Mouse (Mus musculus) MEL (cell line): ENCODE data around the gene Xylb. TPM values are rescaled to one million over a fixed set of nuclear protein-coding genes. Genes with fewer than 3 reads are reported as not detected.

Experiments used
- DNase-seq: peaks from one replicate; pipeline ENCODE4 v3.0.0; 2011; ENCODE audit warnings: low read depth, low spot score
- H3K27ac ChIP-seq: 2 replicates; pipeline ENCODE4 v1.5.1; 2012; ENCODE audit warnings: low read depth, mild to moderate bottlenecking, control low read depth, low read length, moderate library complexity; ENCODE audit not compliant: control insufficient read depth
- H3K27me3 ChIP-seq, 2 experiments: fragments of 150-350 bp in 1 of 2; sonication (generic) in 1 of 2; 2 replicates each; pipeline ENCODE4 v1.6.1; 2012; ENCODE audit warnings: low read length in 2 of 2, mild to moderate bottlenecking in 2 of 2, improper control_type of control experiment in 1 of 2, moderate library complexity in 1 of 2; ENCODE audit not compliant: insufficient read depth in 2 of 2, control insufficient read depth in 1 of 2
- H3K36me3 ChIP-seq, 2 experiments: 2 replicates each; pipeline ENCODE4 v1.6.1; 2012 to 2014; ENCODE audit warnings: low read length in 2 of 2, improper control_type of control experiment in 1 of 2, inconsistent platforms in 1 of 2, mild to moderate bottlenecking in 1 of 2; ENCODE audit not compliant: insufficient read depth in 2 of 2, control insufficient read depth in 1 of 2
- H3K4me1 ChIP-seq, 2 experiments: fragments of 150-350 bp in 1 of 2; sonication (generic) in 1 of 2; 2 replicates each; pipeline ENCODE4 v1.6.1; 2012; ENCODE audit warnings: low read length in 2 of 2, improper control_type of control experiment in 1 of 2, mild to moderate bottlenecking in 1 of 2; ENCODE audit not compliant: insufficient read depth in 2 of 2, control insufficient read depth in 1 of 2
- H3K4me3 ChIP-seq, 2 experiments: fragments of 150-350 bp in 1 of 2; sonication (generic) in 1 of 2; 2 replicates each; pipeline ENCODE4 v1.5.1; 2012; ENCODE audit warnings: low read depth in 2 of 2, low read length in 2 of 2, mild to moderate bottlenecking in 2 of 2, moderate library complexity in 2 of 2, control low read depth in 1 of 2, improper control_type of control experiment in 1 of 2; ENCODE audit not compliant: control insufficient read depth in 1 of 2, insufficient read depth in 1 of 2
- H3K79me2 ChIP-seq: 2 replicates; pipeline ENCODE4 v1.6.1; 2012; ENCODE audit warnings: mild to moderate bottlenecking, low read length, moderate library complexity; ENCODE audit not compliant: control insufficient read depth, poor library complexity, insufficient read depth
- H3K9ac ChIP-seq: 2 replicates; pipeline ENCODE4 v1.6.1; 2012; ENCODE audit warnings: low read depth, mild to moderate bottlenecking, control low read depth, low read length, moderate library complexity; ENCODE audit not compliant: control insufficient read depth, poor library complexity, severe bottlenecking
- H3K9me3 ChIP-seq: fragments of 150-350 bp; sonication (generic); replicated peaks from 2 replicates; pipeline ENCODE4 v1.6.1; 2012; ENCODE audit warnings: mild to moderate bottlenecking, low read length, improper control_type of control experiment, moderate library complexity; ENCODE audit not compliant: insufficient read depth
- BHLHE40 ChIP-seq: IDR thresholded peaks from 2 replicates; pipeline ENCODE4 v1.6.1; 2012; ENCODE audit warnings: low read depth, mild to moderate bottlenecking, inconsistent platforms, low read length, improper control_type of control experiment, borderline replicate concordance
- CHD1 ChIP-seq: IDR thresholded peaks from 2 replicates; pipeline ENCODE4 v1.6.1; 2012; ENCODE audit warnings: low read depth, mild to moderate bottlenecking, inconsistent platforms, low read length, improper control_type of control experiment
- CHD2 ChIP-seq: IDR thresholded peaks from 2 replicates; pipeline ENCODE4 v1.6.1; 2011; ENCODE audit warnings: low read length, improper control_type of control experiment
- CTCF ChIP-seq, 3 experiments: IDR thresholded peaks in 2 of 3; conservative IDR thresholded peaks in 1 of 3; 2 replicates each; pipeline ENCODE4 v1.5.1; 2011 to 2012; ENCODE audit warnings: low read length in 3 of 3, low read depth in 2 of 3, mild to moderate bottlenecking in 2 of 3, improper control_type of control experiment in 1 of 3, inconsistent platforms in 1 of 3, mixed read lengths in 1 of 3, moderate library complexity in 1 of 3; ENCODE audit not compliant: control insufficient read depth in 1 of 3, insufficient read depth in 1 of 3, poor library complexity in 1 of 3, severe bottlenecking in 1 of 3
- E2F4 ChIP-seq: IDR thresholded peaks from 2 replicates; pipeline ENCODE4 v1.6.1; 2011; ENCODE audit warnings: low read depth, low read length, improper control_type of control experiment, borderline replicate concordance
- ELF1 ChIP-seq: IDR thresholded peaks from 2 replicates; pipeline ENCODE4 v1.6.1; 2014; ENCODE audit warnings: low read depth, mild to moderate bottlenecking, inconsistent platforms, low read length, improper control_type of control experiment, moderate library complexity
- ETS1 ChIP-seq: IDR thresholded peaks from 2 replicates; pipeline ENCODE4 v1.6.1; 2012; ENCODE audit warnings: low read depth, mild to moderate bottlenecking, inconsistent platforms, low read length, improper control_type of control experiment, moderate library complexity
- GABPA ChIP-seq: IDR thresholded peaks from 2 replicates; pipeline ENCODE4 v1.6.1; 2012; ENCODE audit warnings: low read depth, mild to moderate bottlenecking, inconsistent platforms, low read length, improper control_type of control experiment, moderate library complexity
- GATA1 ChIP-seq: IDR thresholded peaks from 2 replicates; pipeline ENCODE4 v1.6.1; 2011; ENCODE audit warnings: low read depth, low read length, improper control_type of control experiment
- KAT2A ChIP-seq: conservative IDR thresholded peaks from 2 replicates; pipeline ENCODE4 v1.6.1; 2012; ENCODE audit warnings: low read depth, low read length, improper control_type of control experiment, inconsistent platforms
- MAX ChIP-seq: IDR thresholded peaks from 2 replicates; pipeline ENCODE4 v1.6.1; 2011; ENCODE audit warnings: low read length, improper control_type of control experiment
- MAZ ChIP-seq: IDR thresholded peaks from 2 replicates; pipeline ENCODE4 v1.6.1; 2012; ENCODE audit warnings: low read depth, mild to moderate bottlenecking, inconsistent platforms, low read length, improper control_type of control experiment
- MEF2A ChIP-seq: IDR thresholded peaks from 2 replicates; pipeline ENCODE4 v1.6.1; 2014; ENCODE audit warnings: low read depth, mild to moderate bottlenecking, inconsistent platforms, low read length, improper control_type of control experiment; ENCODE audit not compliant: poor library complexity, insufficient replicate concordance, severe bottlenecking; ENCODE audit errors: extremely low read depth
- MXI1 ChIP-seq: IDR thresholded peaks from 2 replicates; pipeline ENCODE4 v1.6.1; 2011; ENCODE audit warnings: mild to moderate bottlenecking, low read depth, low read length, improper control_type of control experiment
- MYB ChIP-seq: IDR thresholded peaks from 2 replicates; pipeline ENCODE4 v1.6.1; 2011; ENCODE audit warnings: mild to moderate bottlenecking, low read depth, low read length, improper control_type of control experiment
- MYC ChIP-seq: IDR thresholded peaks from 2 replicates; pipeline ENCODE4 v1.6.1; 2011; ENCODE audit warnings: low read depth, mild to moderate bottlenecking, low read length, improper control_type of control experiment, moderate library complexity
- NRF1 ChIP-seq: IDR thresholded peaks from 2 replicates; pipeline ENCODE4 v1.6.1; 2014; ENCODE audit warnings: low read depth, mild to moderate bottlenecking, inconsistent platforms, low read length, improper control_type of control experiment, moderate library complexity; ENCODE audit not compliant: poor library complexity, insufficient read depth, severe bottlenecking
- POLR2A ChIP-seq, 2 experiments: IDR thresholded peaks; 2 replicates each; pipeline ENCODE4 v1.6.1; 2011 to 2012; ENCODE audit warnings: low read length in 2 of 2, mild to moderate bottlenecking in 2 of 2, control low read depth in 1 of 2, improper control_type of control experiment in 1 of 2, low read depth in 1 of 2, moderate library complexity in 1 of 2; ENCODE audit not compliant: control insufficient read depth in 1 of 2, insufficient read depth in 1 of 2, poor library complexity in 1 of 2
- POLR2AphosphoS2 ChIP-seq: IDR thresholded peaks from 2 replicates; pipeline ENCODE4 v1.6.1; 2011; ENCODE audit warnings: low read length, improper control_type of control experiment
- POLR2AphosphoS5 ChIP-seq: IDR thresholded peaks from 2 replicates; pipeline ENCODE4 v1.6.1; 2012; ENCODE audit warnings: low read depth, borderline replicate concordance, mild to moderate bottlenecking, inconsistent platforms, low read length, moderate library complexity, mixed read lengths
- RCOR1 ChIP-seq: IDR thresholded peaks from 2 replicates; pipeline ENCODE4 v1.6.1; 2012; ENCODE audit warnings: low read depth, mild to moderate bottlenecking, inconsistent platforms, low read length, improper control_type of control experiment
- SIN3A ChIP-seq: IDR thresholded peaks from 2 replicates; pipeline ENCODE4 v1.6.1; 2012; ENCODE audit warnings: low read length, improper control_type of control experiment, inconsistent platforms
- SMC3 ChIP-seq: IDR thresholded peaks from 2 replicates; pipeline ENCODE4 v1.6.1; 2011; ENCODE audit warnings: low read depth, low read length, improper control_type of control experiment
- TAL1 ChIP-seq: IDR thresholded peaks from 2 replicates; pipeline ENCODE4 v1.6.1; 2012; ENCODE audit warnings: mild to moderate bottlenecking, inconsistent platforms, low read length, moderate library complexity, mixed read lengths
- TBP ChIP-seq: IDR thresholded peaks from 2 replicates; pipeline ENCODE4 v1.8.0; 2011; ENCODE audit warnings: low read depth, low read length, improper control_type of control experiment
- TCF12 ChIP-seq: IDR thresholded peaks from 2 replicates; pipeline ENCODE4 v1.6.1; 2014; ENCODE audit warnings: low read depth, mild to moderate bottlenecking, inconsistent platforms, low read length, improper control_type of control experiment, moderate library complexity
- UBTF ChIP-seq: IDR thresholded peaks from 2 replicates; pipeline ENCODE4 v1.6.1; 2012; ENCODE audit warnings: low read depth, mild to moderate bottlenecking, inconsistent platforms, low read length, improper control_type of control experiment, moderate library complexity, borderline replicate concordance; ENCODE audit not compliant: insufficient read depth
- USF2 ChIP-seq, 2 experiments: IDR thresholded peaks; 2 replicates each; pipeline ENCODE4 v1.6.1; 2011 to 2012; ENCODE audit warnings: improper control_type of control experiment in 2 of 2, low read length in 2 of 2, borderline replicate concordance in 1 of 2, inconsistent platforms in 1 of 2, low read depth in 1 of 2, mild to moderate bottlenecking in 1 of 2; ENCODE audit not compliant: insufficient read depth in 1 of 2
- ZKSCAN1 ChIP-seq: IDR thresholded peaks from 2 replicates; pipeline ENCODE4 v1.6.1; 2012; ENCODE audit warnings: low read depth, mild to moderate bottlenecking, inconsistent platforms, low read length, improper control_type of control experiment, moderate library complexity
- ZMIZ1 ChIP-seq: IDR thresholded peaks from 2 replicates; pipeline ENCODE4 v1.6.1; 2012; ENCODE audit warnings: low read depth, mild to moderate bottlenecking, inconsistent platforms, low read length, improper control_type of control experiment, moderate library complexity
- ZNF384 ChIP-seq: IDR thresholded peaks from 2 replicates; pipeline ENCODE4 v1.6.1; 2012; ENCODE audit warnings: low read depth, mild to moderate bottlenecking, inconsistent platforms, low read length, improper control_type of control experiment
- polyA plus RNA-seq, 2 experiments: library from polyadenylated mRNA; stranded (reverse) in 1 of 2; unstranded in 1 of 2; fragments of >175 nt in 1 of 2; fragments of >200 nt in 1 of 2; gene quantifications; 2 replicates each; pipeline versions ENCODE4 v1.2.1 to v1.2.4; 2012; ENCODE audit warnings: low replicate concordance in 2 of 2, low read depth in 1 of 2; ENCODE audit not compliant: insufficient read length in 2 of 2, insufficient read depth in 1 of 2, missing spikeins in 1 of 2
- total RNA-seq: library from RNA; depleted of rRNA; stranded (reverse); fragments of 300-350 nt; gene quantifications from 2 replicates; pipeline ENCODE4 v1.2.3, GENCODE M21; 2012

The Xylb gene
- total and polyA plus RNA-seq, 3 experiments, result 3.8 to 12.9 TPM; not detected in 1

GRCm38 (mm10) chr9:119324130-119324529 lies 33.1 kb upstream of the Xylb start:
- Histone ChIP-seq H3K4me1 (peaks cover 11 to 20% of the 10 kb centered on the region in 2 experiments), H3K79me2 (peaks cover 33% of the 10 kb centered on the region), H3K9me3 (no peaks in the 10 kb centered on the region), H3K36me3 (peaks cover 0 to 26% of the 10 kb centered on the region in 2 experiments; a peak in 2 of 4 replicates), H3K27ac (no peak overlapping the region), H3K4me3 (peak overlapping the region in 1 of 2 experiments; percentile 76; a peak in 2 of 4 replicates), H3K27me3 (no peaks in the 10 kb centered on the region)
- DNase-seq, result no peak
- TF ChIP-seq SIN3A (no peak), ZNF384 (0 out of 2 replicates have a peak, but pooled peaks have one; percentile 56)
- TF ChIP-seq, all 39 proteins: peak for 1
- peak overlapping the region; percentile 39 for H3K9ac ChIP-seq

GRCm38 (mm10) chr9:119328488-119328887 lies 28.7 kb upstream of the Xylb start:
- H3K27me3 ChIP-seq, result no peaks in the 10 kb centered on the region
- H3K36me3 ChIP-seq, result peaks cover 0 to 23% of the 10 kb centered on the region in 2 experiments; a peak in 2 of 4 replicates
- H3K79me2 ChIP-seq, result no peaks in the 10 kb centered on the region
- no peak overlapping the region for H3K4me3 ChIP-seq
- H3K27ac ChIP-seq, result peak overlapping the region; percentile 46; the same call in 1 of the 2 replicates
- peak; percentile 86 for DNase-seq
- H3K9me3 ChIP-seq, result no peaks in the 10 kb centered on the region
- no peak overlapping the region for H3K9ac ChIP-seq
- peaks cover 15 to 26% of the 10 kb centered on the region in 2 experiments for H3K4me1 ChIP-seq
- TF ChIP-seq SIN3A (peak; percentile 93), POLR2AphosphoS2 (no peak), ETS1 (peak; percentile 96), POLR2A (IDR thresholded peaks at IDR 0.05; ENCODE audit: control insufficient read depth in 1 of 2, insufficient read depth in 1 of 2, low read depth in 1 of 2, low read length in 2 of 2, poor library complexity in 1 of 2) (no peak), GATA1 (peak; percentile 87), BHLHE40 (peak; percentile 93), ZMIZ1 (no peak), MAZ (peak; percentile 47; the same call in 1 of the 2 replicates), E2F4 (no peak), GABPA (no peak), CHD2 (no peak), NRF1 (no peak), CTCF (IDR thresholded peaks at IDR 0.05 in 2 of 3, conservative IDR thresholded peaks at IDR 0.05 in 1 of 3; ENCODE audit: control insufficient read depth in 1 of 3, insufficient read depth in 1 of 3, low read depth in 2 of 3, low read length in 3 of 3, poor library complexity in 1 of 3, severe bottlenecking in 1 of 3) (no peak), KAT2A (no peak), ZKSCAN1 (no peak), TAL1 (peak; percentile 82), USF2 (IDR thresholded peaks at IDR 0.05; ENCODE audit: borderline replicate concordance in 1 of 2, insufficient read depth in 1 of 2, low read depth in 1 of 2, low read length in 2 of 2) (no peak), MAX (peak; percentile 66; the same call in 1 of the 2 replicates), ELF1 (peak; percentile 29; the same call in 1 of the 2 replicates), TBP (no peak), MYC (peak; percentile 89), ZNF384 (0 out of 2 replicates have a peak, but pooled peaks have one; percentile 11), POLR2AphosphoS5 (no peak), TCF12 (peak; percentile 82), UBTF (no peak), RCOR1 (peak; percentile 69), MEF2A (peak; percentile 100), SMC3 (no peak), MXI1 (peak; percentile 87), MYB (no peak), CHD1 (no peak)
